Mouse (Mus musculus) skeletal muscle tissue, postnatal 0 days (tissue): Measurements from ENCODE around the gene Ccdc170. TPM values are rescaled to one million over a fixed set of nuclear protein-coding genes. Genes with fewer than 3 reads are reported as not detected.

Source experiments
- polyA plus RNA-seq: library from polyadenylated mRNA; unstranded; fragments of >200 nt; fragmentation: Nextera tagmentation; extraction: Ambion mirVana; gene quantifications from 2 replicates; pipeline ENCODE4 v1.2.1, GENCODE M21; 2015

Ccdc170 gene
- not detected in 2 replicates for polyA plus RNA-seq

DNA sequence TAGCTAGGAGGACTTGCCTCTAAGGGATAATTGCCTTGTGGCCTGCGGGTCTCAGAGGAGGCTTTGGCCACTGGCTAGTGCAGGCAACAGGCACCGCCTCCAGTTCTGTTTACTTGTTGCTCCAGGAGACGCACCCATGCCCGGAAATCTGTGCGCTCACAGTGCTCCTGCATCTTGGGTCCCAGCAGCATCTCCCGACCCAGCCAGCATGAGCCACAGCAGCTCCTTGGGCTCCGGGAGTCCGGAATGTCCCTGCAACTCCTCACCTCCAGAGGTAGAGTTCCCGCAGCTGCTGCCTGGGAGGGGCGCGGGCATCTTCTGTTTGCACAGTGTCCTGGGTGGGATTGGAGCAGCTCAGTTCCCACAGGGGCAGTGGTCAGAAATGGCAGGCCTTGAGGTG is at the start of gene Ccdc170:
Gene Ccdc170 (plus strand): TSS at position 148 of the 400 bp plus-strand sequence.

DNA sequence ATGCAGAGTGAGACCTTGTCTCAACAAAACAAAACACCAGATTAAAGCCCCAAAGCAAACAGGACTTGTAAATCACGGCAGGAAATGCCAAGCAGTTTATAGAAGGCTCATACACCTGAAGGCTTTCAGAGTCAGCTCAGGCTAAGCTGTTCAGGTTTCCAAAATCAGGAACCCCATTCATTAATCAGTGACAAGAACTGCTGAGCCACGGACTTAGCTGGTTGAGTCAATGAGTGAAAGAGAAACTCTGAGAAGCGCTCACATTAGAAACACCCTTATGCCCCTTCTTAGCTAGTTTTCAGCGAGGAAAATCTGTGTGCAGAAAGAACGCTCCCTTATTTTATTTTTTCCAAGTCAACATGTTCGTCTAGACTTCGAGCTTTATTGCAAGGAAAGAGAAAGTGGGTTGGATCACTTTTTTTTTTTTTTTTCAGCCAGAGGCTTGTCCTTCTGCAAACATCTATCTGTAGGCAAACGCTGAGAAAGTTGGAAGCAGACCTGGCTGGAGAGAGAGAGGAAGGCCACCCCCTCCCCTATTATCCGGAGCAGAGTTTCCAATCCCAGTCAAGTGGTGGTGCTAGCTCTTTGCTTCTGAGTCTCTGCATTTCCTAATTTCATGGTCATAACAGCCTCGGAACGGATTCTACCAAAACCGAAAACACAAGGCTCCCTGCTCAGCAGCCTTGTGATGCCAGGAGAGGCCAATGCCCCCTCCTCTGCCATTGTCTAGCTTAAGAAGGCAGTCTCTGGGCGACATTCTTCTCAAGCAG is 129.3 kb downstream of the Ccdc170 start, which contains the start of gene Esr1:
Gene Esr1 (plus strand): TSS at position 208 of the 770 bp plus-strand sequence.

Other genes starting within 250 kb of the Ccdc170 start
- 29.1 and 34.0 TPM in 2 replicates for gene Akap12, start 216.1 kb upstream of the Ccdc170 start, polyA plus RNA-seq
- 4.8 and 5.8 TPM in 2 replicates for gene Zbtb2, start 94.4 kb upstream of the Ccdc170 start, polyA plus RNA-seq
- 45.3 and 46.2 TPM in 2 replicates for gene Rmnd1, start 50.1 kb upstream of the Ccdc170 start, polyA plus RNA-seq
- gene Armt1, start 50.0 kb upstream of the Ccdc170 start, polyA plus RNA-seq = 7.5 and 9.1 TPM in 2 replicates
- 1.4 and 2.6 TPM in 2 replicates for gene Esr1, start 129.1 kb downstream of the Ccdc170 start, polyA plus RNA-seq